Mouse (Mus musculus) thymus, adult 2 months (tissue): ENCODE results near the gene Usp18.

ENCODE experiments used
- CTCF ChIP-seq: fragments of 200-500 bp; IDR thresholded peaks from 2 replicates; pipeline ENCODE4 v1.5.1; 2012; ENCODE audit warnings: mild to moderate bottlenecking, control low read depth, low read length, moderate library complexity, borderline replicate concordance; ENCODE audit not compliant: control insufficient read depth, poor library complexity, insufficient read depth; ENCODE audit errors: extremely low read depth
- POLR2A ChIP-seq: fragments of 200-500 bp; IDR thresholded peaks from 2 replicates; pipeline ENCODE4 v1.6.1; 2012; ENCODE audit warnings: mild to moderate bottlenecking, low read length, control low read depth, moderate library complexity; ENCODE audit not compliant: control insufficient read depth, poor library complexity, insufficient read depth; ENCODE audit errors: extremely low read depth

GRCm38 (mm10) chr6:121232652-121233051 lies 13.1 kb upstream of the Usp18 start:
- TF ChIP-seq POLR2A (no peak), CTCF (no peak)
